Mouse (Mus musculus) kidney, adult 2 months (tissue): ENCODE measurements around the gene Capza1. TPM values are rescaled to one million over a fixed set of nuclear protein-coding genes. Genes with fewer than 3 reads are reported as not detected.

Experiments used
- DNase-seq: peaks from one replicate; pipeline ENCODE4 v3.0.0; 2021
- H3K27ac ChIP-seq: fragments of 200-500 bp; 2 replicates; pipeline ENCODE4 v1.5.1; 2012; ENCODE audit warnings: low read depth, low read length, control low read depth, inconsistent platforms; ENCODE audit not compliant: insufficient read depth
- H3K27me3 ChIP-seq: fragments of 200-500 bp; replicated peaks from 2 replicates; pipeline ENCODE4 v1.6.1; 2012; ENCODE audit warnings: mild to moderate bottlenecking, moderate library complexity, low read length, inconsistent platforms; ENCODE audit not compliant: control insufficient read depth, insufficient read depth
- H3K36me3 ChIP-seq: fragments of 200-500 bp; 2 replicates; pipeline ENCODE4 v1.6.1; 2012; ENCODE audit warnings: mild to moderate bottlenecking, moderate library complexity, low read length, inconsistent platforms; ENCODE audit not compliant: control insufficient read depth, insufficient read depth
- H3K4me1 ChIP-seq: fragments of 200-500 bp; 2 replicates; pipeline ENCODE4 v1.6.1; 2011; ENCODE audit warnings: low read length; ENCODE audit not compliant: control insufficient read depth, insufficient read depth
- H3K4me3 ChIP-seq: fragments of 200-500 bp; 2 replicates; pipeline ENCODE4 v1.5.1; 2011; ENCODE audit warnings: mild to moderate bottlenecking, low read depth, low read length, control low read depth; ENCODE audit not compliant: insufficient read depth
- CTCF ChIP-seq: fragments of 200-500 bp; conservative IDR thresholded peaks from 2 replicates; pipeline ENCODE4 v1.5.1; 2011; ENCODE audit warnings: low read depth, mild to moderate bottlenecking, control low read depth, low read length, moderate library complexity, mixed read lengths; ENCODE audit not compliant: insufficient read depth, insufficient read length
- POLR2A ChIP-seq: fragments of 200-500 bp; IDR thresholded peaks from one replicate; pipeline ENCODE4 v1.6.1; 2011; ENCODE audit warnings: low read depth, low read length, control low read depth
- WGBS: fragments of 180-500 bp; shearing (Covaris S2); methylation state at CpG from one replicate; pipeline ENCODE4 v1.1.7; 2018; 5-methylcytosine and 5-hydroxymethylcytosine counted together
- polyA plus RNA-seq: library from polyadenylated mRNA; depleted of rRNA; stranded (reverse); fragments of >200 nt; gene quantifications from 2 replicates; pipeline ENCODE4 v1.2.3, GENCODE M21; 2012

The Capza1 gene
- polyA plus RNA-seq, 1 experiment: 22.1 TPM

DNA sequence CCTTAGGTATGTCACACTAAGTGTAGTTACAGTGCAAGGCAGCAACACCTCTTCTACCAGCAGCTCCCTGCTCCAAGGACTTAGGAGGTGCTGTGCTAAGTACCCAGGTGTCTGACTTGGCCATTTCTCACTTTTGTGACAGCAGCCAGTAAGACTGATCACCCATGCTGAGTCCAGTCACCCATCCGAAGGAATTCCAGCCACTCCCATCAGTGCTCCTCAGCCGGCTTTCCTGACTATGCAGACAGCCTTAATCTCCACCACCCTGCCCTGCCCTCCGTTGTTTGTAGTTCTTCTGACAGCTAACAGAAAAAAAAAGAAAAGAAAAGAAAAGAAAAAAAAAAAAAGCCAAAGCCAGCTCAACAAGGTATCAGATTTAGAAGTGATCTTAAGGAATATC lies 52.6 kb downstream of the Capza1 start:
- TF ChIP-seq CTCF: no peak
- TF ChIP-seq POLR2A: no peak
- Histone ChIP-seq H3K4me1 (peaks cover 4% of the 10 kb centered on the region; the same call in 1 of the 2 replicates), H3K4me3 (no peak overlapping the region), H3K36me3 (no peaks in the 10 kb centered on the region), H3K27me3 (no peaks in the 10 kb centered on the region), H3K27ac (no peak overlapping the region)
- no peak for DNase-seq
- 45% methylated on average over 3 of the region's 3 CpGs for WGBS

GRCm38 (mm10) chr3:104805539-104805938 lies 58.8 kb downstream of the Capza1 start:
- Histone ChIP-seq H3K4me1 (no peaks in the 10 kb centered on the region), H3K27me3 (no peaks in the 10 kb centered on the region), H3K4me3 (no peak overlapping the region), H3K27ac (no peak overlapping the region), H3K36me3 (no peaks in the 10 kb centered on the region)
- no peak for DNase-seq
- 51% methylated on average over 9 of the region's 9 CpGs for WGBS
- TF ChIP-seq POLR2A (no peak), CTCF (no peak)

- Histone ChIP-seq H3K27me3 (no peaks in the 10 kb centered on the region), H3K27ac (no peak overlapping the region), H3K36me3 (no peaks in the 10 kb centered on the region), H3K4me1 (no peaks in the 10 kb centered on the region), H3K4me3 (no peak overlapping the region)
- WGBS: 95% methylated on average over 10 of the region's 10 CpGs
- DNase-seq: no peak
- TF ChIP-seq CTCF (no peak), POLR2A (no peak)
These were observed 60.0 kb downstream of the Capza1 start for GRCm38 (mm10) chr3:104804312-104804711.

DNA sequence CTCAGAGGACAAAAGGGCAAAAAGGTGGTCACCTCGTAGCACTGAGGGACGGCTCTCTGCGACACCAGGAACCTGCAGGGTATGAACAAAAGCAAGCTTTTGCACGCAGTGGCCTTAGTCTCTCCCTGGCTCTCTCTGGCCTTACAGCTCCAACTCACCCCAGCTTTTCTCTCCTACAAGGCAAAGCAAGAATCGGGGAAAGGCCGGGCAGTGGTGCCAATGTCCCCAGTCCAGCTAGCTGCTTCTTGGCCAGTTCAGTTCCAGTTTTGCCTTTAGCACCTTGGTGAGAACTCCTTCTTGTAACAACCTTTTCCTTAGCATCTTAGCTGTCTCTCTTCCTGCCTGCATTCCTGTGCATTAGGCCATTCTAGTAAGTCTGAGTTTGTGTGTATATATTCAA lies 62.8 kb downstream of the Capza1 start:
- no peak for TF ChIP-seq CTCF
- TF ChIP-seq POLR2A: no peak
- Histone ChIP-seq H3K27ac (no peak overlapping the region), H3K27me3 (no peaks in the 10 kb centered on the region), H3K4me3 (no peak overlapping the region), H3K36me3 (no peaks in the 10 kb centered on the region), H3K4me1 (0 out of 2 replicates have a peak, but pooled peaks cover 3% of the 10 kb centered on the region)
- no peak for DNase-seq
- WGBS: 90% methylated on average over 6 of the region's 6 CpGs

- H3K27me3 ChIP-seq: no peaks in the 10 kb centered on the region
- TF ChIP-seq CTCF: no peak
- no peak for TF ChIP-seq POLR2A
- no peak overlapping the region for H3K27ac ChIP-seq
- no peak for DNase-seq
- no peaks in the 10 kb centered on the region for H3K36me3 ChIP-seq
- 92% methylated on average over 11 of the region's 11 CpGs for WGBS
- H3K4me1 ChIP-seq: peaks cover 9% of the 10 kb centered on the region; the same call in 1 of the 2 replicates
- H3K4me3 ChIP-seq: no peak overlapping the region
These were observed 63.6 kb downstream of the Capza1 start for GRCm38 (mm10) chr3:104800681-104801080.

GRCm38 (mm10) chr3:104796430-104797082 lies 67.7 kb downstream of the Capza1 start:
- DNase-seq: peak; percentile 80
- TF ChIP-seq CTCF (no peak), POLR2A (no peak)
- 66% methylated on average over 15 of the region's 15 CpGs for WGBS
- Histone ChIP-seq H3K4me3 (no peak overlapping the region), H3K36me3 (no peaks in the 10 kb centered on the region), H3K27me3 (no peaks in the 10 kb centered on the region), H3K4me1 (peaks cover 19% of the 10 kb centered on the region; the same call in 1 of the 2 replicates), H3K27ac (no peak overlapping the region)

DNA sequence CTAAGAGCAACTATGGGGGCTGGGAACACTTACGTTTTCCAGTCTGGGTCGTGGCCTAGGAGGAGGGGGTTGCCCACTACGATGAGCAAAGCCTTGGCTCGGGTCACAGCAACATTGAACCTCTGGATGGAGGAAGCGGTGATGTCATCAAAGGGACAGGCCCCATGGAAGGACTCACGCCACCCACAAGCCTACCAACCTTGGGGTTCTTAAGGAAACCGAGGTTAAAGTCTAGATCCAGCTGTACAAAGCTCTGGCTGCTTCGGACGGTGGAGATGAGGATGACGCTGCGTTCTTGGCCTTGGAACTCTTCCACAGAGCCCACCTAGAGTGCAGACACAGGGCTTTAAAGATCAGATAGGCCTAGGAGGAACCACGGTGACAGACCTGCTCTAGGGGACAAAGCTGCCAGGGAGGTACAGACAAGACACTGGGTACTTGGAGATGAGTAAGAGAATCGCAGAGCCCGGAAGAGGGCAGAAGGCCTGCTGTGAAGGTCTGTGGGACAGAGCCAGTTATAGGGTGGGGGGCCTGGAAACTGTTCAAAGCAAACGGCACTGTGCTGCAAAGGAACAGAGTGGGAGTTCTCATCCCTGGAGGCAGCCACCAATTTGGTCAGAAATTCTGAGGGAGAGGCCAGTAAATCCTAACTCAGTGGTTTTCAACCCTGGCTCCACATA lies 68.5 kb downstream of the Capza1 start:
- H3K36me3 ChIP-seq: no peaks in the 10 kb centered on the region
- 51% methylated on average over 15 of the region's 15 CpGs for WGBS
- no peaks in the 10 kb centered on the region for H3K27me3 ChIP-seq
- TF ChIP-seq POLR2A: no peak
- TF ChIP-seq CTCF: no peak
- H3K4me1 ChIP-seq: peaks cover 22% of the 10 kb centered on the region; the same call in 1 of the 2 replicates
- no peak overlapping the region for H3K4me3 ChIP-seq
- H3K27ac ChIP-seq: peak overlapping the region; percentile 43; the same call in 1 of the 2 replicates
- peak; percentile 26 for DNase-seq
